Mouse (Mus musculus): Measurements from ENCODE around the gene Klhl42. TPM values are rescaled to one million over a fixed set of nuclear protein-coding genes. Genes with fewer than 3 reads are reported as not detected.

Gene Klhl42
- polyA plus RNA-seq, 1 experiment from 2014 or later: 9.7 TPM

DNA sequence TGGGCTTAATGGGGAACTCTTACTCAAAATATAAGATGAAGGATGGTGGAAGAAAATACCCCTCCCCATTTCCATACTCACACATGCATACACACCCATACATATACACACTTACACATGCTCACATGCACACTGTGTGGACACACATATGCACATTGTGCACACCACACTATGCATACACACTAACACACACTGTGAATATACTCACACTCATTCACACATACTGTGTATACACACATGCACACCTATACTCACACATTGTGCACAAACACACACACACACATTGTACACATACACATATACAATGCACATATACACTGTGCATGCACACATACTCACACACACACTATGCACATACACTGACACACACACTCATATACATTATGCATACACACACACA lies 60.7 kb downstream of the Klhl42 start:
- no peak overlapping the region for H3K4me2 ChIP-seq (ENCODE audit: low read depth, low read length)
- H3K4me3 ChIP-seq (ENCODE audit: low read depth, low read length): no peak overlapping the region
- H3K9me3 ChIP-seq (ENCODE audit: control insufficient read depth, low read length): no peaks in the 10 kb centered on the region
- no peaks in the 10 kb centered on the region for H3K36me3 ChIP-seq (ENCODE audit: control insufficient read depth, insufficient read depth, low read length)
- ATAC-seq (ENCODE audit: low read depth): no peak
- H3K27ac ChIP-seq (ENCODE audit: low read depth, low read length): no peak overlapping the region
- no peak overlapping the region for H3K9ac ChIP-seq (replicated peaks; ENCODE audit: low read depth, low read length)
- no peaks in the 10 kb centered on the region for H3K27me3 ChIP-seq (ENCODE audit: control insufficient read depth, insufficient read depth, low read length)
- H3K4me1 ChIP-seq (ENCODE audit: control insufficient read depth, insufficient read depth, low read length): no peaks in the 10 kb centered on the region

DNA sequence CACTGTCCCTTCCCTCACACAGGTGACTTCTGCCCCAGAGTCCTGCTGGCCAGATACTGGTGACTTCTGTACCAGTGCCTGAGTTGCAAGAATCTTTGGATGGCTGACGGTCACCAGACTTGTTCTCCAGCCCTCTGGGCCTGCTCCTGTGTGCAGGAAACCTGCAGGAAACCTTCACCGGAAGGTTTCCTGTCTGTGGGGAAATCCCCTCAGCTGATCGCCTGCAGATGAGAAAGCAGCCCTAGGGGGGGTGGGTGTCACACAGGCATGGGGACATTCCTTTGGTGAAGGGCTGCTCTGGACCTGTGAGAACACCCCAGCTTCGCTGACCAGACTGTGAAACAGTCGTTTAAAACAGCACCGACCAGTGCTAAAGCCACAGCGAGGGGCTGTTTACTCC lies 63.9 kb downstream of the Klhl42 start:
- Histone ChIP-seq H3K9me3 (ENCODE audit: control insufficient read depth, low read length) (no peaks in the 10 kb centered on the region), H3K9ac (replicated peaks; ENCODE audit: low read depth, low read length) (no peak overlapping the region), H3K4me3 (ENCODE audit: low read depth, low read length) (no peak overlapping the region), H3K27ac (ENCODE audit: low read depth, low read length) (no peak overlapping the region), H3K4me2 (ENCODE audit: low read depth, low read length) (no peak overlapping the region), H3K36me3 (ENCODE audit: control insufficient read depth, insufficient read depth, low read length) (no peaks in the 10 kb centered on the region), H3K4me1 (ENCODE audit: control insufficient read depth, insufficient read depth, low read length) (no peaks in the 10 kb centered on the region), H3K27me3 (ENCODE audit: control insufficient read depth, insufficient read depth, low read length) (no peaks in the 10 kb centered on the region)
- 76% methylated on average over 7 of the region's 7 CpGs for WGBS
- no peak for ATAC-seq (ENCODE audit: low read depth)

DNA sequence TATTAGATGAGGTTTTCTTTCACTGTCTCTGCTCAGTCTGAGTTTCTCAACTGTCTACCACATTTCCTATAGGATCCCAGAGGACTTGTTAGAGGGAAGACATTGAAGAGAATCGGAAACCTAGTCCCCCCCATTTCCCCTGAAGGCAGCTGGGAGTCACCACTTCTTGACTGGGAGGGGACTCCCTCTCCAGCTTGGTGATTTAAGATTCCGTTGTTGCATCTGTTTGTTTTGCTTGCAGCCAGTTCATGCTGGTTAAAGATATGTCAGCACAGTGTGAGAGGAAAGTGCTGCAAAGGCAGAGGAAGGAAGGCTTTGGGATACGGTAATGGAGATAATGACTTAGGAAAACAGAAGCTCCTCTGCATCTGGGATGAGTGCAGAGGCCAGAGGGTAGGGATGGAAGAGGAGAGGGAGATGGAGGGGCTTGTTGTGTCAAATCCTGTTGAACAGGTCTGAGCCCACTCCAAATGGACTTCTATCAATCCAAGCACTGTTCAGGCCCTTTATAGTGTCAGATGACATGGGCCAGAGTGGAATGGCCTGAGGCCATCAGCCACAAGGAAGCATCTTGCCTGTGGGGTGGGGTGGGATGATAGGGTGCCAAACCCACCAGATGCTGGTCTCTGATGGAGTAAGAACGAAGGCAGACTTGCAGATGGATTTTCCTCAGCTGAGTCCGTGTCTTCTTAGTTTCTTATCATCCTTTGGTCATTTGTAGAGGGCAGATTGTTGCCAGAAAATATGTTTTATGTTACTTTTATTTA lies 70.8 kb downstream of the Klhl42 start:
- WGBS: 70% methylated on average over 5 of the region's 5 CpGs
- H3K4me3 ChIP-seq (ENCODE audit: low read depth, low read length): no peak overlapping the region
- H3K9me3 ChIP-seq (ENCODE audit: control insufficient read depth, low read length): no peaks in the 10 kb centered on the region
- no peak overlapping the region for H3K27ac ChIP-seq (ENCODE audit: low read depth, low read length)
- H3K4me1 ChIP-seq (ENCODE audit: control insufficient read depth, insufficient read depth, low read length): no peaks in the 10 kb centered on the region
- H3K36me3 ChIP-seq (ENCODE audit: control insufficient read depth, insufficient read depth, low read length): no peaks in the 10 kb centered on the region
- no peak overlapping the region for H3K9ac ChIP-seq (replicated peaks; ENCODE audit: low read depth, low read length)
- H3K4me2 ChIP-seq (ENCODE audit: low read depth, low read length): no peak overlapping the region
- no peak for ATAC-seq (ENCODE audit: low read depth)
- no peaks in the 10 kb centered on the region for H3K27me3 ChIP-seq (ENCODE audit: control insufficient read depth, insufficient read depth, low read length)

Other genes starting within 250 kb of the Klhl42 start
- not detected in 2 replicates for gene Smco2, start 241.3 kb upstream of the Klhl42 start, polyA plus RNA-seq (2014; fragmentation: Nextera tagmentation; extraction: Ambion mirVana)
- 8.5 and 14.7 TPM in 2 replicates for gene Ppfibp1, start 202.9 kb upstream of the Klhl42 start, polyA plus RNA-seq (2014; fragmentation: Nextera tagmentation; extraction: Ambion mirVana)
- 0.12 TPM in 1 of 2 replicates, not detected in the other for gene 1700034J05Rik, start 137.0 kb upstream of the Klhl42 start, polyA plus RNA-seq (2014; fragmentation: Nextera tagmentation; extraction: Ambion mirVana)
- 0.60 and 0.79 TPM in 2 replicates for gene Rep15, start 58.8 kb upstream of the Klhl42 start, polyA plus RNA-seq (2014; fragmentation: Nextera tagmentation; extraction: Ambion mirVana)
- 66.2 and 82.3 TPM in 2 replicates for gene Mrps35, start 48.6 kb upstream of the Klhl42 start, polyA plus RNA-seq (2014; fragmentation: Nextera tagmentation; extraction: Ambion mirVana)
- gene Mansc4, start 4.3 kb upstream of the Klhl42 start, polyA plus RNA-seq (2014; fragmentation: Nextera tagmentation; extraction: Ambion mirVana): 0.66 and 1.1 TPM in 2 replicates
- 2.6 and 3.2 TPM in 2 replicates for gene Pthlh, start 172.8 kb downstream of the Klhl42 start, polyA plus RNA-seq (2014; fragmentation: Nextera tagmentation; extraction: Ambion mirVana)

All from neural tube, embryonic 14.5 days (tissue).